Mouse (Mus musculus): ENCODE measurements around the gene Gm5622. TPM values are rescaled to one million over a fixed set of nuclear protein-coding genes. Genes with fewer than 3 reads are reported as not detected.
"Not testable (repeated sequence)": the region's sequence is repeated elsewhere in the genome, so short reads cannot be mapped to it uniquely, and the experiment has no call there.

Gm5622 gene
- not detected for total RNA-seq (2021)
- long read RNA-seq: 0 reads

- DNase-seq (ENCODE audit: low spot score in 2 of 2): no peak
These were observed at the start of gene Gm5622 for GRCm38 (mm10) chr14:51552490-51552889. Gene Gm5622, plus strand, starts transcription at chr14:51552790.

GRCm38 (mm10) chr14:51507416-51507815 is 45.2 kb upstream of the Gm5622 start:
- no peak for DNase-seq (ENCODE audit: low spot score in 2 of 2)

- not testable (repeated sequence) for DNase-seq (ENCODE audit: low spot score in 2 of 2)
These were observed 21.4 kb downstream of the Gm5622 start, which contains the start of gene Gm17175 for GRCm38 (mm10) chr14:51573963-51574362. Gene Gm17175, minus strand, starts transcription at chr14:51574063.

- not testable (repeated sequence) for DNase-seq (ENCODE audit: low spot score in 2 of 2)
These were observed 39.4 kb downstream of the Gm5622 start, which contains the start of gene Gm17174 for GRCm38 (mm10) chr14:51592039-51592438. Gene Gm17174, minus strand, starts transcription at chr14:51592139.

- no peak for DNase-seq (ENCODE audit: low spot score in 2 of 2)
These were observed 58.6 kb downstream of the Gm5622 start, which contains the start of gene Gm17078 for GRCm38 (mm10) chr14:51611210-51611609. Gene Gm17078, minus strand, starts transcription at chr14:51611310.

GRCm38 (mm10) chr14:51632426-51632825 is 79.8 kb downstream of the Gm5622 start:
- DNase-seq (ENCODE audit: low spot score in 2 of 2): peak; percentile 5 to 21

- not testable (repeated sequence) for DNase-seq (ENCODE audit: low spot score in 2 of 2)
These were observed 83.0 kb downstream of the Gm5622 start, which contains the start of gene Gm4181 for GRCm38 (mm10) chr14:51635566-51635965. Gene Gm4181, minus strand, starts transcription at chr14:51635666.

GRCm38 (mm10) chr14:51677269-51677668 is 124.7 kb downstream of the Gm5622 start:
- no peak for DNase-seq (ENCODE audit: low spot score in 2 of 2)

- DNase-seq (ENCODE audit: low spot score in 2 of 2): not testable (repeated sequence)
These were observed 142.8 kb downstream of the Gm5622 start, which contains the start of gene Gm17079 for GRCm38 (mm10) chr14:51695368-51695767. Gene Gm17079, minus strand, starts transcription at chr14:51695468.

Other genes starting within 250 kb of the Gm5622 start
- not detected for gene Gm7247, start 191.0 kb upstream of the Gm5622 start, total RNA-seq (2021)
- not detected for gene Vmn2r88, start 142.0 kb upstream of the Gm5622 start, total RNA-seq (2021)
- gene Vmn2r89, start 100.9 kb upstream of the Gm5622 start, total RNA-seq (2021): not detected
- not detected for gene Gm17175, start 21.3 kb downstream of the Gm5622 start, total RNA-seq (2021)
- not detected for gene Gm17174, start 39.3 kb downstream of the Gm5622 start, total RNA-seq (2021)
- not detected for gene Gm17078, start 58.5 kb downstream of the Gm5622 start, total RNA-seq (2021)
- gene Gm4181, start 82.9 kb downstream of the Gm5622 start, total RNA-seq (2021): not detected
- gene Gm17079, start 142.7 kb downstream of the Gm5622 start, total RNA-seq (2021): not detected
- not detected for gene Gm5800, start 164.4 kb downstream of the Gm5622 start, total RNA-seq (2021)
- not detected for gene Ang4, start 220.8 kb downstream of the Gm5622 start, total RNA-seq (2021)
- gene AY358078, start 247.3 kb downstream of the Gm5622 start, total RNA-seq (2021): not detected

Measured in layer of hippocampus, adult 18-20 months (tissue).